Mouse (Mus musculus) midbrain, embryonic 16.5 days (tissue): ENCODE measurements around the gene Grin2d. TPM values are rescaled to one million over a fixed set of nuclear protein-coding genes. Genes with fewer than 3 reads are reported as not detected.

ENCODE experiments used
- ATAC-seq: fragments of 200-750 bp; cut with Nextera tagmentation; 2 replicates; pipeline ENCODE4 v1.8.0; 2017; ENCODE audit warnings: moderate TSS enrichment
- H3K27ac ChIP-seq: fragments of 300-500 bp; sonication (generic); 2 replicates; pipeline ENCODE4 v1.5.1; 2014; ENCODE audit warnings: mild to moderate bottlenecking, low read length, mixed read lengths
- H3K27me3 ChIP-seq: fragments of 300-500 bp; sonication (generic); 2 replicates; pipeline ENCODE4 v1.6.1; 2014; ENCODE audit warnings: low read depth, low read length, mixed read lengths; ENCODE audit not compliant: control insufficient read depth, insufficient read depth
- H3K36me3 ChIP-seq: fragments of 300-500 bp; sonication (generic); 2 replicates; pipeline ENCODE4 v1.6.1; 2014; ENCODE audit warnings: mild to moderate bottlenecking, low read length, moderate library complexity, mixed read lengths; ENCODE audit not compliant: control insufficient read depth, insufficient read depth
- H3K4me1 ChIP-seq: fragments of 300-500 bp; sonication (generic); 2 replicates; pipeline ENCODE4 v1.6.1; 2014; ENCODE audit warnings: mild to moderate bottlenecking, low read length, mixed read lengths; ENCODE audit not compliant: control insufficient read depth, insufficient read depth
- H3K4me2 ChIP-seq: fragments of 300-500 bp; sonication (generic); 2 replicates; pipeline ENCODE4 v1.6.1; 2014; ENCODE audit warnings: mild to moderate bottlenecking, low read length, mixed read lengths
- H3K4me3 ChIP-seq: fragments of 300-500 bp; sonication (generic); 2 replicates; pipeline ENCODE4 v1.5.1; 2014; ENCODE audit warnings: low read depth, mild to moderate bottlenecking, low read length, moderate library complexity, mixed read lengths
- H3K9ac ChIP-seq: fragments of 300-500 bp; sonication (generic); 2 replicates; pipeline ENCODE4 v1.6.1; 2014; ENCODE audit warnings: low read depth, low read length, mixed read lengths
- H3K9me3 ChIP-seq: fragments of 300-500 bp; sonication (generic); replicated peaks from 2 replicates; pipeline ENCODE4 v1.6.1; 2014; ENCODE audit warnings: mild to moderate bottlenecking, low read length, mixed read lengths; ENCODE audit not compliant: control insufficient read depth, poor library complexity, severe bottlenecking
- WGBS: fragments of 180-500 bp; shearing (Covaris S2); extraction: QIAGEN DNeasy Blood & Tissue Kit; methylation state at CpG from one replicate; pipeline ENCODE4 v1.1.7; 2014; 5-methylcytosine and 5-hydroxymethylcytosine counted together
- polyA plus RNA-seq: library from polyadenylated mRNA; unstranded; fragments of >200 nt; fragmentation: Nextera tagmentation; extraction: Ambion mirVana; gene quantifications from 2 replicates; pipeline ENCODE4 v1.2.1, GENCODE M21; 2015

The Grin2d gene
- polyA plus RNA-seq, 1 experiment from 2014 or later = 4.8 TPM

DNA sequence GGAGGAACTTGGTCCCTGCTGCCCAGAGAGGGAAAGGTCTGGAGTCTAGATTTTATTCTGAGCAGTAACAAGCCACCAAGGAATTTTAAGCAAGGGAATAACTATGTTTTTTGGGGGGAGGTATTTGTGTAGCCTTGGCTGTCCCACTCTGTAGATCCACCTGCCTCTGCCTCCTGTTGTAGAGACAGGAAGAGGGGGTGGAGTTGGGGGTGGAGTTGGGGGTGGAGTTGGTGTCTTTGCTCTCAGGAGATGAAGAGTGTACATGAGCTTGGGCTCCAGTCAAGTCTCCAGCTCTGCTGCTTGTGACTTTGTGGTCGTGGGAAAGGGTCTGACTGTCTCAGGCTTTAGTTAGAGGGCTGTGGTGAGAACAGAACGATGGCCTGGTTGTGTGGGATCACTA lies 2.8 kb upstream of the Grin2d start:
- no peak overlapping the region for H3K27ac ChIP-seq
- no peak for ATAC-seq
- 96% methylated on average over 2 of the region's 2 CpGs for WGBS
- H3K4me1 ChIP-seq = no peaks in the 10 kb centered on the region
- H3K9ac ChIP-seq = no peak overlapping the region
- H3K4me2 ChIP-seq = no peak overlapping the region
- H3K9me3 ChIP-seq = no peaks in the 10 kb centered on the region
- H3K4me3 ChIP-seq = no peak overlapping the region
- no peaks in the 10 kb centered on the region for H3K27me3 ChIP-seq
- H3K36me3 ChIP-seq = peaks cover 51% of the 10 kb centered on the region

DNA sequence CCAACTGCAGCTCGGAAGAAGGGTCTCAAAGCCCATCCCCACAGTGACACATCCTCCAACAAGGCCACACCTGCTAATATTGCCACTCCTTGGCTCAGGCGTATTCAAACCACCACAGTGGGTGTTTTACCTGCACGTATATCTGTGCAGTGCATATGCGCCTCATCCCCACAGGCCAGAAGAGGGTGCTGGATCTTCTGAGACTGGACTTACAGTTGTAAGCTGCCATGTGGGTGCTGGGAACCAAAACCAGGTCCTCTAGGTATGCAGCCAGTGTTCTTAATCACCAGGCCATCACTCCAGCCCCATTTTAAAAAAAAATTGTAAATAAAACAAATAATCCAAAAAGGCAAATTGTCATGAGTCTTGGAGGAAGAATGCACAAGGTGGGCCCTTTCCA lies 2.4 kb upstream of the Grin2d start:
- 100% methylated on average over 4 of the region's 4 CpGs for WGBS
- Histone ChIP-seq H3K27ac (no peak overlapping the region), H3K4me3 (no peak overlapping the region), H3K36me3 (peaks cover 56% of the 10 kb centered on the region), H3K9ac (no peak overlapping the region), H3K27me3 (no peaks in the 10 kb centered on the region), H3K9me3 (no peaks in the 10 kb centered on the region), H3K4me1 (no peaks in the 10 kb centered on the region), H3K4me2 (no peak overlapping the region)
- ATAC-seq = no peak

DNA sequence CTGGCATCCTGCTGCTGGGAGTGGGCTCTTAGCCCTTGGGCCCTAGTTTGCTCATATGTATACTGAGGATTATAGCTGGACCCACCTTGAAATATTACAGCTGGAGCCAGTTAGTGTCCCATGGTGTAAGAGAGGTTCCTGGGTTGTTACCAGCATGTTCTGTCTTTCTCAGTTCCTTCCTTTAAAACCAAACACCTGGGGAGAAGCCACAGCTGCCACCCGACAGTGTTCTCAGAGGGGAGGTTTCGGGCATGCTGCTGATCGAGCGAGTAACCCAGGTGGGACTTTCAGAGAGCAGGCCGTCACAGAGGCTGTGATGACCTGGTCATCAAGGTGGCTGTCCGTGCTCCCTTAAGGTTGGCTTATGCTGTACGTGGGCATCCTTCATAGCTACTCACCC lies 1.3 kb downstream of the Grin2d start:
- no peaks in the 10 kb centered on the region for H3K27me3 ChIP-seq
- 96% methylated on average over 7 of the region's 7 CpGs for WGBS
- ATAC-seq = no peak
- H3K36me3 ChIP-seq = peaks cover 33% of the 10 kb centered on the region
- H3K4me1 ChIP-seq = peaks cover 17% of the 10 kb centered on the region
- H3K27ac ChIP-seq = no peak overlapping the region
- H3K9ac ChIP-seq = no peak overlapping the region
- H3K9me3 ChIP-seq = no peaks in the 10 kb centered on the region
- no peak overlapping the region for H3K4me2 ChIP-seq
- no peak overlapping the region for H3K4me3 ChIP-seq

DNA sequence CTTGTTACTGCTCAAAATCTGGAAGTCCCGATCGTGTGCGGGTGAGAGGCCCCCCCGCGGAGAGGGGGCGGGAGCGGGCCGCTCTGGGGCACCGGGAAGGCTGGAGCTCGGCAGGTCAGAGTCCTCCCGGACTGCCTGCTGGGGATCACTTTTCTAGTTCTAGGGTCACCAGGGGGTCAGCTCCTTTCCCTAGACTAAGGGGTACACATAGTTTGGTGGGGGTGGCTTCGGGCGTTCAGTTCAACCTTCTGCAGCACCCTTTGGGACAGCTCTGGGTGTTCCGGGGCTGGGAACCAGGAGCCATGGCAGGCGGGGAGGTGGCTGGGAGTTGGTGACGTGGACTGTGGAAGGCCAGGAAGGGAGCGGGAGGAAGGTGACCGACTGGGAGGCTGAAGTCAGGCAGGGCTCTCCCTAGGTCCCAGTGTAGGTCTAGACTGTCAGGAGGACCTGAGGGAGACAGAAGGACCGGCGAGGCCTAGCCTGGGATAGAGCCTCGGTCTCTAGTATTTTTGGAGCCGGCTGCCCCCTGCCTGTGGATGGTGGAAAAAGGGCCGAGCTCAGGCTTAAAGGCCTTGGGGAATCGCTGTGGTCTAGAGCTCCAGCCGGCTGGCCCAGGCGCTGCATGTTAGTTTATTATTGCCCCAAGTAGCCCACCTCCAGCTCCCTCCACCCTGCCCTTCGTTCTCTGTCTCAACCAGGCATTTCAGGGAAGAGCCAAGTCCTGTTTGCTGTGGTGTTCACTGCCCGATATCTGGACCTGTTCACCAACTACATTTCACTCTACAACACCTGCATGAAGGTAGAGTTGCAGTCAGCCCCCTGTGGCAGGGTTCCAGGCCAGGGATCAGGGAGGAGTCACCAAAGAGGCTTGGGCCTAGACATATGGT lies 4.9 kb downstream of the Grin2d start:
- Histone ChIP-seq H3K9ac (peak overlapping the region; percentile 96), H3K27me3 (no peaks in the 10 kb centered on the region), H3K4me3 (peak overlapping the region; percentile 80), H3K4me1 (peaks cover 33% of the 10 kb centered on the region), H3K36me3 (peaks cover 16% of the 10 kb centered on the region), H3K9me3 (no peaks in the 10 kb centered on the region), H3K4me2 (peak overlapping the region; percentile 66), H3K27ac (peak overlapping the region; percentile 82)
- WGBS = 3% methylated on average over 28 of the region's 28 CpGs
- peak; percentile 33 for ATAC-seq

DNA sequence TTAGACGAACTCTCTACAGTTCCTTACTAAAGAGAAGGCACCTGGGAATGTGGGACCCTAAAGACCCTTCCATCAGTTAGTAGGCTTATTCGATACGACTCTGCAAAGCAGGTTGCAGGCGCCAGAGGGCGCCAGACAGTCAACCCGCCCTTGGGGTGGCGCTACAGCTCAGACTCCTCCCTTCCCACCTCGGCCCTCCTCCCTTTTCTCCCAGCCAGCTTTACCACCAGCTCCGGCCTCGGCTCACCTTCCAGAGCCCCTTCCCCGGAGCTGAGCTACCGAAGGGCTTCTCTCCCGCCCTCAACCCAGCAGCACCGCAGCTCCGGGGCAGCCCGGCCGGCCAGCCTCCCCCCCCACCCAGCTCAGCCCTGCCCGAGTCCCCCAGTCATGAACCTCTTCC lies 5.6 kb downstream of the Grin2d start, which contains the start of gene Kdelr1:
Kdelr1 (plus strand) TSS at position 149 of the 400 bp plus-strand sequence.
- Histone ChIP-seq H3K9ac (peak within 1 kb of the TSS; percentile 96), H3K36me3 (peaks cover 13% of the 10 kb centered on the region), H3K4me3 (peak within 1 kb of the TSS; percentile 80), H3K27me3 (no peaks in the 10 kb centered on the region), H3K4me2 (peak within 1 kb of the TSS; percentile 66), H3K4me1 (peaks cover 40% of the 10 kb centered on the region), H3K27ac (peak within 1 kb of the TSS; percentile 82), H3K9me3 (no peaks in the 10 kb centered on the region)
- under 1% methylated on average over 18 of the region's 18 CpGs for WGBS
- ATAC-seq = peak; percentile 70

DNA sequence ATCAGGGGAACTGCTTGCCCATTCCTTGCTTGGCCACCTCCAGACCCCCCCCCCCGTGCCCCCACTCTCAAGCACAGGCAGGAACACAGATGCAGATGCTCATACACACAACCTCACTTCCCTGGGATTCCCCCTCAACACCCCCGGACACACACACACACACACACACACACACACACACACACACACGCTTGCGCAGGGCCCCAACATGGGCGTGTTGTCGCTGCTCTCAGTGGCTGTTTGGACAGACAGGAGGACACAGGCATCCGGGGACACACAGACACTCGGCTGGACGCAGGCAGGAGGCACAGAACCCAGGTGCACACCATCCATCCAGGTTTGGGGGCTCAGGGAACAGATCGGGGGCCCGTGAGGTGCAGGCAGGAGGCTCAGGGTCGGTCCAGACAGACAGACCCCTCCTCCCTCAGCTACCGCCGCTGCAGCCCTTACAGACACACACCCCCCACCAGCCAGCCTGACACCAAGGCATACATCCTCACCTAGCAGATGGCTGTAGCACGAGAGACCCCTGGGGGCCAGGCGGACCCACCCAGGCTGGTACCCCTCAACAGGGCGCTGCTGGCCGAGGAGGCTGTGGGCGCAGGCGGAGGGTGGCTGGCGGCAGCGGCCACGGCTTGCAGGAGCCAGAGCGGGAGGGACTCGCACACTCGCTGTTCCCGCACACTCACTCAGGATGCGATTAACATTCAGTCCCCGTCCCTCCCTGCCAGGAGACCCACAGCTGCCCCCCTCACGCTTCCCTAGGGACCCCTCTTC lies 7.7 kb downstream of the Grin2d start:
- Histone ChIP-seq H3K4me3 (peak overlapping the region; percentile 62), H3K9ac (peak overlapping the region; percentile 93), H3K9me3 (no peaks in the 10 kb centered on the region), H3K4me2 (peak overlapping the region; percentile 76), H3K36me3 (no peaks in the 10 kb centered on the region), H3K27ac (peak overlapping the region; percentile 69), H3K27me3 (no peaks in the 10 kb centered on the region), H3K4me1 (peaks cover 44% of the 10 kb centered on the region)
- peak; percentile 12 for ATAC-seq
- WGBS = 2% methylated on average over 29 of the region's 30 CpGs

DNA sequence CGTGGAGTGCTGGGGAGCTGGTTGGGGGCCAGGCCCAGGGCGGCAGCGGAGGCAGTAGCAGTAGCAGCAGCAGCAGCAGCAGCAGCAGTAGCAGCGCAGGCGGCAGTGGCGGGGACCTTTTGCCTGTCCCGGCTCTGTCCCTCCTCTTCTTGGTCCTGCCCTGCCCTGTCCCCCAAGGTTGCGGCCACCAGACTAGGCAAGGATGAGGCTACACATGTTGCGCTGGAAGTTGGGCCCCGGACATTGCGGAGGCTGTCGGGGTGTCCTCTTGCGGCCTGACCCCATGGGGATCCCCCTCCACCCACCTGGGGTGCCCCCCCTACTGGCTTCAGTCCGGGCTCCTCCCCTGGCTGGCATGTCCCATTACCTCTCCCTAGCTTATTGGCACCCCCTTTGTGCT lies 8.4 kb downstream of the Grin2d start:
- peak overlapping the region; percentile 19 for H3K27ac ChIP-seq
- ATAC-seq = no peak
- H3K27me3 ChIP-seq = no peaks in the 10 kb centered on the region

DNA sequence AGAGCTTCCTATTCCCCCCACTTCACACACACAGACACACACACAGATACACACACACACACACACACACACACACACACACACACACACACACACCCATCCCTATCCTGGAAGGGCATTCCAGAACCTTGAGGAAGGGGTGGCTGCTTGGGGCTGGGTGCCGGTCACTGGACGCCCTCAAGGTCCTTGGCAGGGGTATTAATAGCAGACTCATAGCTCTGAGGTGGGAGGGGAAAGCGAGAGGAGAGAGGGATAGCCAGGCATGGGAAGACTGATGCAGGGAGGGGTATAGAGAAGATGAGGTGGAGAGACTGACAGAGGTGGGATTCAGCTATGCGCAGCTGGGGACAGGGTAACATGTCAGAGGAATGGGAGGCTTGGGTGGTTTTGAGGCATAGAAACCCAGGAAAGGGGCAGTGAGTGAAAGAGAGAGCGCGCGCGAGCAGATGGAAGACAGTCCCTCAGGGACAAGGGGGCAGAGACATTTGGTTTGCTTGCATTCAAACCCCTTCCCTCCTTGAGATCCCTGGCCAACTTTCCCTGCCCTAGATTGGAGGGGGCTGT lies 9.0 kb downstream of the Grin2d start:
- Histone ChIP-seq H3K4me3 (peak overlapping the region; percentile 62), H3K9me3 (no peaks in the 10 kb centered on the region), H3K27me3 (no peaks in the 10 kb centered on the region), H3K27ac (peak overlapping the region; percentile 19), H3K4me1 (peaks cover 34% of the 10 kb centered on the region), H3K4me2 (peak overlapping the region; percentile 76), H3K36me3 (no peaks in the 10 kb centered on the region), H3K9ac (peak overlapping the region; percentile 93)
- 7% methylated on average over 8 of the region's 8 CpGs for WGBS
- no peak for ATAC-seq

More for the DNA sequence above, 8.4 kb downstream of the Grin2d start:
- 0% methylated on average over 14 of the region's 14 CpGs for WGBS
- Histone ChIP-seq H3K36me3 (no peaks in the 10 kb centered on the region), H3K4me3 (peak overlapping the region; percentile 62), H3K9ac (peak overlapping the region; percentile 93), H3K4me1 (peaks cover 40% of the 10 kb centered on the region), H3K4me2 (peak overlapping the region; percentile 76), H3K9me3 (no peaks in the 10 kb centered on the region)
